Mouse (Mus musculus): ENCODE results near the gene Spred2. TPM values are rescaled to one million over a fixed set of nuclear protein-coding genes. Genes with fewer than 3 reads are reported as not detected.

Spred2 gene
- polyA plus RNA-seq, 1 experiment from 2014 or later, result 5.5 TPM

DNA sequence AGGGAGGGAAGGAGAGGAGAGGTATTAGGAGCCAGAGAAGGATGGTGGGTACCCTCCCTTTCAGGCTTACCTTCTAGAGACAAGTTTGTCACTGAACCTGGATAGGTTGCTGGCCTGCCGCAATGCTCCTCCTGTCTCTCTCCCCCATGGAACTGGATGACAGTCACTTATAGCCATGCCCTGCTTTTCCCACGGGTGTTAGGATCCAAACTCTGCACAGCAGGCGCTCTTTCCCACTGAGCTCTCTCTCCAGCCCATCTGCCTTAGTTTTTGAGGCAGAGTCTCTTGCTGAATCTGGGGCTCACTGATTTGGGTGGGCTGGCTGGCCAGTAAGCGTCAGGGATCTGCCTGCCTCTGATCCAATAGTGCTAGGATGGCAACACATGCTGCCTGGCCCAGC lies 23.5 kb upstream of the Spred2 start:
- Histone ChIP-seq H3K4me3 (replicated peaks; ENCODE audit: low read depth, low read length) (no peak overlapping the region), H3K4me2 (ENCODE audit: low read length) (no peak overlapping the region), H3K4me1 (ENCODE audit: control insufficient read depth, insufficient read depth, low read length) (no peaks in the 10 kb centered on the region), H3K9me3 (ENCODE audit: control insufficient read depth, low read length) (no peaks in the 10 kb centered on the region; the same call in 1 of the 2 replicates), H3K27me3 (ENCODE audit: control insufficient read depth, insufficient read depth, low read length) (no peaks in the 10 kb centered on the region), H3K27ac (replicated peaks; ENCODE audit: low read depth, low read length) (no peak overlapping the region), H3K36me3 (ENCODE audit: control insufficient read depth, insufficient read depth, low read length) (no peaks in the 10 kb centered on the region), H3K9ac (replicated peaks; ENCODE audit: low read length) (no peak overlapping the region)
- DNase-seq (no peak), ATAC-seq (ENCODE audit: low FRiP score, low TSS enrichment) (no peak)
- 82% methylated on average over 4 of the region's 4 CpGs for WGBS

DNA sequence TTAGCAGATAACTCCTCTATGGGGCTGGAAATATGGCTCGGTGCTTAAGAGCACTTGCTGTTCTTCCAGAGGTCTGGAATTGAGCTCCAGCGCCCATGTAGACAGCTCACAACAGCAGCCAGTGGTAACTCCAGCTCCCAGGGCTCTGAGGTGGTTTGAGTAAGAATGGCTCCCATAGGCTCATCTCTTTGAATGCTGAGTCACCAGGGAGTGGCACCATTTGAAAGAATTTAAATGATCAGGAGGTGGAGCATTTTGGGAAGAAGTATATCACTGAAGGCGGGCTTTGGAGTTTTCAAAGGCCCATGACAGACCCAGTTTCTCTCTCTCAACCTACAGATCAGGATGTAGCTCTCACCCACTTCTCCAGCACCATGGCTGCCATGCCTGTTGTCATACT lies 13.0 kb upstream of the Spred2 start:
- no peaks in the 10 kb centered on the region for H3K4me1 ChIP-seq (ENCODE audit: control insufficient read depth, insufficient read depth, low read length)
- H3K4me2 ChIP-seq (ENCODE audit: low read length), result no peak overlapping the region
- H3K27me3 ChIP-seq (ENCODE audit: control insufficient read depth, insufficient read depth, low read length), result no peaks in the 10 kb centered on the region
- H3K36me3 ChIP-seq (ENCODE audit: control insufficient read depth, insufficient read depth, low read length), result no peaks in the 10 kb centered on the region
- no peak for ATAC-seq (ENCODE audit: low FRiP score, low TSS enrichment)
- no peak overlapping the region for H3K27ac ChIP-seq (replicated peaks; ENCODE audit: low read depth, low read length)
- 85% methylated on average over 3 of the region's 3 CpGs for WGBS
- peaks cover 23% of the 10 kb centered on the region for H3K9me3 ChIP-seq (ENCODE audit: control insufficient read depth, low read length)
- H3K9ac ChIP-seq (replicated peaks; ENCODE audit: low read length), result no peak overlapping the region
- no peak overlapping the region for H3K4me3 ChIP-seq (replicated peaks; ENCODE audit: low read depth, low read length)
- DNase-seq, result no peak

DNA sequence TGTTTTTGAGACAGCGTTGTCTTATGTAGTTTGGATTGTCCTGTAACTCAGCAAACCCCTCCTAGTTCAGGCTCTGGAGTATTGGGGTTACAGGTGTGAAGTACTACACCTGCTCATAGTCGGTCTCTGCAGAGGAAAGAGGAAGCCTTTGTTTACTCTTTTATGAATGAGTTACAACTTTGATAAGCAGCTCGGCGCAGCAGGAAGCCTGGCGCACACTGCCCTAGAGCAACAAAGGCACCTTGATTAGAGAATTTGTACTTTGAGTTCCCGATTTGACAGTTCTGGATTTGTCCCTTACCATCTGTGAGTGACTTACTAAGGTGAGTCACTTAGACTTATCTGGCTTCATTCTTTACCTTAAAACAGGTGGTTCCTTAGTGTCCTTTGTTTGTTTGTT lies 12.0 kb upstream of the Spred2 start:
- H3K27ac ChIP-seq (replicated peaks; ENCODE audit: low read depth, low read length), result no peak overlapping the region
- no peaks in the 10 kb centered on the region for H3K27me3 ChIP-seq (ENCODE audit: control insufficient read depth, insufficient read depth, low read length)
- H3K4me3 ChIP-seq (replicated peaks; ENCODE audit: low read depth, low read length), result no peak overlapping the region
- 94% methylated on average over 6 of the region's 6 CpGs for WGBS
- no peak overlapping the region for H3K9ac ChIP-seq (replicated peaks; ENCODE audit: low read length)
- H3K4me2 ChIP-seq (ENCODE audit: low read length), result no peak overlapping the region
- H3K9me3 ChIP-seq (ENCODE audit: control insufficient read depth, low read length), result peaks cover 15% of the 10 kb centered on the region
- DNase-seq (no peak), ATAC-seq (ENCODE audit: low FRiP score, low TSS enrichment) (no peak)
- no peaks in the 10 kb centered on the region for H3K36me3 ChIP-seq (ENCODE audit: control insufficient read depth, insufficient read depth, low read length)
- H3K4me1 ChIP-seq (ENCODE audit: control insufficient read depth, insufficient read depth, low read length), result no peaks in the 10 kb centered on the region

DNA sequence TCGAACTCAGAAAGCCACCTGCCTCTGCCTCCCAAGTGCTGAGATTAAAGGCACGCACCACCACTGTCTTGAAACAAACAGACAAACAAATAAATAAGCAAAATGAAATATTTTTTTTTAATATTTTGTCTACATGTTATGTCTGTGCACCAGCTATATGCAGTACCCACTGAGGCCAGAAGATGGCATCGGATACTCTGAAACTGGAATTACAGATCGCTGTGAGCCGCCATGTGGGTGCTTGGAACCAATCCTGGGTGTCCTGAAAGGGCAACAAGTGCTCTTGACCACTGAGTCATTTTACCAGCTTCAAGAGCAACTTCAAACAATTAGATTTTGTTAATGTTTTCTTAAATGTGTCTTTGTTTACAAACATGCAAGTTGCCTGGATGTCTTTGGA lies 11.5 kb upstream of the Spred2 start:
- H3K4me3 ChIP-seq (replicated peaks; ENCODE audit: low read depth, low read length), result no peak overlapping the region
- ATAC-seq (ENCODE audit: low FRiP score, low TSS enrichment) (no peak), DNase-seq (no peak)
- H3K9ac ChIP-seq (replicated peaks; ENCODE audit: low read length), result no peak overlapping the region
- H3K4me1 ChIP-seq (ENCODE audit: control insufficient read depth, insufficient read depth, low read length), result no peaks in the 10 kb centered on the region
- no peak overlapping the region for H3K4me2 ChIP-seq (ENCODE audit: low read length)
- peaks cover 11% of the 10 kb centered on the region for H3K9me3 ChIP-seq (ENCODE audit: control insufficient read depth, low read length)
- H3K27ac ChIP-seq (replicated peaks; ENCODE audit: low read depth, low read length), result no peak overlapping the region
- H3K27me3 ChIP-seq (ENCODE audit: control insufficient read depth, insufficient read depth, low read length), result 0 out of 2 replicates have a peak, but pooled peaks cover 3% of the 10 kb centered on the region
- H3K36me3 ChIP-seq (ENCODE audit: control insufficient read depth, insufficient read depth, low read length), result no peaks in the 10 kb centered on the region
- 96% methylated on average over 5 of the region's 5 CpGs for WGBS

DNA sequence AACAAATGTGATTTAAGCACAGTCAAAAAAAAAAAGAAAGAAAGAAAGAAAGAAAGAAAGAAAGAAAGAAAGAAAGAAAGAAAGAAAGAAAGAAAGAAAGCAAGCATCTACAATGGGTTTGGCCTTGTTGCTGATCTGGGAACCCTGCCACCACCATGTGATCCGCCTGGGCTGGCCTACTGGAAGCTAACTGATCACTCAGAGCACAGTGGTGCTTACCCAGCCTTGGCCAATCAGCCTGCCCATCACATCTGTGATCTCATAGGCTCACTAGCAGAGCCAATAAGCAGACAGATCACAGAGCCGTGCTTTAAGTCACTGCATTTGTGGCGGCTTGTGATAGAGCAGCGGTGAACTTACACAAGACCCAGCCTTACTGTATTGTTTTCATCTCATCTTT lies 10.4 kb upstream of the Spred2 start:
- DNase-seq, result no peak

DNA sequence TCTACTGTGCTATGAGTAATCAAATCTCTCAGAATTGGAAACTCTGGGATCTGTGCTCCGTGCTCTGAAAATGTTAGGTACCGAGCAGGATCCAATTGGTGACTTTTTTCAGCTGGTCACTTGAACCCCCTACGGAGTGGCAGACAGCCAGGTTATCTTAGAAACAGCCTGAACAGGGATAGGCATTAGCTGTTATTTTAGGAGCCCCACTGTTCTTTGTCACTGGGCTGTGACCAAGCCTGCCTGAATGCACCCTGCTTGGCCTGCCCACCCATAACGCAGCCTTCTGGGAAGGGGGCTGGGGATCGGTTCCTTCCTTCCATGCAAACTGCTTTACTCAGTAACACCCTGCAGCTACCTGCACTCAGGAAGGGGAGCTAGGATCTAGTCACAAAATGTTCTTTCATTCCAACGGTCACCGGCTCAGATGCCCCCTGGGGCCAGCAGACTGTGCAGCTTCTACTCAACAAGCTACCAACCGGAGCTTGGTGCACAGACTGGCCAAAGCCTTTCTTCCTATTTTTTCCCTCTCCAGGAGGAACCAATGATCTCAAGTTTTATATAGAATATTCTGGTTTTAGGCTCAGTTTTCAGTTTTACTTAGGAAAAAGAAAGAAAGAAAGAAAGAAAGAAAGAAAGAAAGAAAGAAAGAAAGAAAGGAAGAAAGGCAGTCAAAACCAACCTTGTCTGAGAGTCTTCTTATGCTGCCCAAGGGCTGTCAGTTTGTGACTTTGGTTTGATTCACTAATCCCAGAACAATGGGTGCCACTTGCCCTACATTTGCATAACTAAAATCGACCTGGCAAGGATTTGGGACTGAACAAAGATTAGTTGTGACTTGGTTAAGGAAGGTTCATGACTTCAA lies 6.6 kb upstream of the Spred2 start:
- no peak for ATAC-seq (ENCODE audit: low FRiP score, low TSS enrichment)
- no peak overlapping the region for H3K4me2 ChIP-seq (ENCODE audit: low read length)
- WGBS, result 6% methylated on average over 9 of the region's 9 CpGs

More for the DNA sequence above, 10.4 kb upstream of the Spred2 start:
- no peak overlapping the region for H3K27ac ChIP-seq (replicated peaks; ENCODE audit: low read depth, low read length)
- no peak overlapping the region for H3K4me3 ChIP-seq (replicated peaks; ENCODE audit: low read depth, low read length)
- ATAC-seq (ENCODE audit: low FRiP score, low TSS enrichment), result no peak
- H3K27me3 ChIP-seq (ENCODE audit: control insufficient read depth, insufficient read depth, low read length), result 0 out of 2 replicates have a peak, but pooled peaks cover 4% of the 10 kb centered on the region
- H3K9me3 ChIP-seq (ENCODE audit: control insufficient read depth, low read length), result no peaks in the 10 kb centered on the region; the same call in 1 of the 2 replicates
- H3K4me1 ChIP-seq (ENCODE audit: control insufficient read depth, insufficient read depth, low read length), result peaks cover 3% of the 10 kb centered on the region; the same call in 1 of the 2 replicates
- no peak overlapping the region for H3K9ac ChIP-seq (replicated peaks; ENCODE audit: low read length)
- H3K4me2 ChIP-seq (ENCODE audit: low read length), result no peak overlapping the region
- H3K36me3 ChIP-seq (ENCODE audit: control insufficient read depth, insufficient read depth, low read length), result no peaks in the 10 kb centered on the region
- WGBS, result 96% methylated on average over 4 of the region's 4 CpGs

DNA sequence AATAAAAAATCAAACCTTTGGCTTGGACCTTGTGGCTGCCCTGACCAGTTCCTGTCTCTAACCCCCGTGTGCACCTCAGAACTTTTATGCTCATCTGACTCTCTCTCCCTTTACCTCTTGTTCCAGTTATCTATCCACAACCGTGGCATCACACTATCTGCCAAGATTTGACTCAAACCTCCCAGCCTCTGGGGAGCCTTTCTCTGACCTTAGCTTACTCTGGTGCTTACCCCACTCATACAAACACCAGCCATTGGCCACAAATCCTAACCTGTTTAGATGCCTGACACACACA lies 6.0 kb upstream of the Spred2 start:
- ATAC-seq (ENCODE audit: low FRiP score, low TSS enrichment) (no peak), DNase-seq (no peak)
- 6% methylated on average over 2 of the region's 2 CpGs for WGBS
- Histone ChIP-seq H3K27me3 (ENCODE audit: control insufficient read depth, insufficient read depth, low read length) (0 out of 2 replicates have a peak, but pooled peaks cover 4% of the 10 kb centered on the region), H3K27ac (replicated peaks; ENCODE audit: low read depth, low read length) (no peak overlapping the region), H3K4me3 (replicated peaks; ENCODE audit: low read depth, low read length) (no peak overlapping the region), H3K9ac (replicated peaks; ENCODE audit: low read length) (no peak overlapping the region), H3K4me2 (ENCODE audit: low read length) (peak overlapping the region; percentile 15; the same call in 1 of the 2 replicates), H3K4me1 (ENCODE audit: control insufficient read depth, insufficient read depth, low read length) (peaks cover 11% of the 10 kb centered on the region), H3K9me3 (ENCODE audit: control insufficient read depth, low read length) (no peaks in the 10 kb centered on the region), H3K36me3 (ENCODE audit: control insufficient read depth, insufficient read depth, low read length) (no peaks in the 10 kb centered on the region)

More for the DNA sequence above, 6.6 kb upstream of the Spred2 start:
- 0 out of 2 replicates have a peak, but pooled peaks cover 4% of the 10 kb centered on the region for H3K27me3 ChIP-seq (ENCODE audit: control insufficient read depth, insufficient read depth, low read length)
- H3K4me3 ChIP-seq (replicated peaks; ENCODE audit: low read depth, low read length), result no peak overlapping the region
- DNase-seq, result peak; percentile 39
- peaks cover 11% of the 10 kb centered on the region for H3K4me1 ChIP-seq (ENCODE audit: control insufficient read depth, insufficient read depth, low read length)
- no peaks in the 10 kb centered on the region for H3K36me3 ChIP-seq (ENCODE audit: control insufficient read depth, insufficient read depth, low read length)
- H3K9me3 ChIP-seq (ENCODE audit: control insufficient read depth, low read length), result no peaks in the 10 kb centered on the region
- H3K27ac ChIP-seq (replicated peaks; ENCODE audit: low read depth, low read length), result no peak overlapping the region
- H3K9ac ChIP-seq (replicated peaks; ENCODE audit: low read length), result no peak overlapping the region

DNA sequence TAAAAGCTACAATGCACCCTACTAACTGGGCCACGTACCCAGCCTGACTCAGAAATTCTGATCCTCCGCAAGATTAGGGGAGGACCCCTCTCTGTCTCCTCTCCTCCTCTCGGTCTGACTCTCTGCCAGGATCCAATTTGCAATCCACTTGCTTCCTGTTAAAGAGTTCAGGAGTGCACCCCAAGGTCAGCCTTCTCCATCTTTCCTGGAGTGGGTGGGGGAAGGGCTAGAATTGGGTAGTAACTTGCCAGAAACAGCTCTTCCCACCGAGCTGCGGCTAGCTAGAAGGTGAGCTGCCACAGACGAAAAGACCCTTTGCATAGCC lies 4.8 kb upstream of the Spred2 start:
- Histone ChIP-seq H3K27ac (replicated peaks; ENCODE audit: low read depth, low read length) (peak overlapping the region; percentile 86), H3K4me3 (replicated peaks; ENCODE audit: low read depth, low read length) (peak overlapping the region; percentile 59), H3K27me3 (ENCODE audit: control insufficient read depth, insufficient read depth, low read length) (0 out of 2 replicates have a peak, but pooled peaks cover 4% of the 10 kb centered on the region), H3K4me2 (ENCODE audit: low read length) (peak overlapping the region; percentile 83), H3K4me1 (ENCODE audit: control insufficient read depth, insufficient read depth, low read length) (peaks cover 11% of the 10 kb centered on the region), H3K36me3 (ENCODE audit: control insufficient read depth, insufficient read depth, low read length) (no peaks in the 10 kb centered on the region), H3K9ac (replicated peaks; ENCODE audit: low read length) (peak overlapping the region; percentile 73), H3K9me3 (ENCODE audit: control insufficient read depth, low read length) (no peaks in the 10 kb centered on the region)
- no peak for ATAC-seq (ENCODE audit: low FRiP score, low TSS enrichment)
- WGBS, result 4% methylated on average over 6 of the region's 6 CpGs
- no peak for DNase-seq

Data from midbrain, embryonic 14.5 days (tissue).